Mouse (Mus musculus) heart, embryonic 14.5 days (tissue): ENCODE data around the gene Akap2. TPM values are rescaled to one million over a fixed set of nuclear protein-coding genes. Genes with fewer than 3 reads are reported as not detected.

ENCODE experiments used
- ATAC-seq: fragments of 200-750 bp; cut with Nextera tagmentation; 2 replicates; pipeline ENCODE4 v1.8.0; 2017; ENCODE audit warnings: low read depth, moderate TSS enrichment; ENCODE audit not compliant: insufficient number of reproducible peaks, insufficient read depth, low FRiP score
- H3K27ac ChIP-seq, 2 experiments: fragments of 200-500 bp in 1 of 2; fragments of 300-500 bp in 1 of 2; sonication (generic) in 1 of 2; replicated peaks in 1 of 2; 2 replicates each; pipeline ENCODE4 v1.5.1; 2012 to 2014; ENCODE audit warnings: low read depth in 2 of 2, low read length in 2 of 2, control low read depth in 1 of 2, mild to moderate bottlenecking in 1 of 2, mixed read lengths in 1 of 2; ENCODE audit not compliant: control insufficient read depth in 1 of 2, insufficient read depth in 1 of 2
- H3K27me3 ChIP-seq: fragments of 300-500 bp; sonication (generic); 2 replicates; pipeline ENCODE4 v1.6.1; 2014; ENCODE audit warnings: mild to moderate bottlenecking, low read length, control low read depth; ENCODE audit not compliant: control insufficient read depth, insufficient read depth
- H3K36me3 ChIP-seq: fragments of 300-500 bp; sonication (generic); 2 replicates; pipeline ENCODE4 v1.6.1; 2014; ENCODE audit warnings: mild to moderate bottlenecking, control low read depth, low read length, mixed read lengths; ENCODE audit not compliant: control insufficient read depth, insufficient read depth
- H3K4me1 ChIP-seq, 2 experiments: fragments of 200-500 bp in 1 of 2; fragments of 300-500 bp in 1 of 2; sonication (generic) in 1 of 2; 2 replicates each; pipeline ENCODE4 v1.6.1; 2012 to 2014; ENCODE audit warnings: low read length in 2 of 2, control low read depth in 1 of 2, mixed read lengths in 1 of 2; ENCODE audit not compliant: control insufficient read depth in 2 of 2, insufficient read depth in 2 of 2
- H3K4me2 ChIP-seq: fragments of 300-500 bp; sonication (generic); 2 replicates; pipeline ENCODE4 v1.6.1; 2014; ENCODE audit warnings: mild to moderate bottlenecking, low read length
- H3K4me3 ChIP-seq, 2 experiments: fragments of 200-500 bp in 1 of 2; fragments of 300-500 bp in 1 of 2; sonication (generic) in 1 of 2; 2 replicates each; pipeline ENCODE4 v1.5.1; 2012 to 2014; ENCODE audit warnings: low read length in 2 of 2, mild to moderate bottlenecking in 2 of 2, control low read depth in 1 of 2, low read depth in 1 of 2, moderate library complexity in 1 of 2; ENCODE audit not compliant: control insufficient read depth in 1 of 2, insufficient read depth in 1 of 2
- H3K9ac ChIP-seq: fragments of 300-500 bp; sonication (generic); 2 replicates; pipeline ENCODE4 v1.6.1; 2014; ENCODE audit warnings: mild to moderate bottlenecking, low read length
- H3K9me3 ChIP-seq: fragments of 300-500 bp; sonication (generic); 2 replicates; pipeline ENCODE4 v1.6.1; 2016; ENCODE audit warnings: low read length, control low read depth; ENCODE audit not compliant: control insufficient read depth
- WGBS: fragments of 180-500 bp; shearing (Covaris S2); extraction: QIAGEN DNeasy Blood & Tissue Kit; methylation state at CpG from one replicate; pipeline ENCODE4 v1.1.7; 2014; 5-methylcytosine and 5-hydroxymethylcytosine counted together
- polyA plus RNA-seq: library from polyadenylated mRNA; unstranded; fragments of >200 nt; fragmentation: Nextera tagmentation; extraction: Ambion mirVana; gene quantifications from 2 replicates; pipeline ENCODE4 v1.2.1, GENCODE M21; 2014

Gene Akap2
- polyA plus RNA-seq, 1 experiment from 2014 or later = 52.0 TPM

DNA sequence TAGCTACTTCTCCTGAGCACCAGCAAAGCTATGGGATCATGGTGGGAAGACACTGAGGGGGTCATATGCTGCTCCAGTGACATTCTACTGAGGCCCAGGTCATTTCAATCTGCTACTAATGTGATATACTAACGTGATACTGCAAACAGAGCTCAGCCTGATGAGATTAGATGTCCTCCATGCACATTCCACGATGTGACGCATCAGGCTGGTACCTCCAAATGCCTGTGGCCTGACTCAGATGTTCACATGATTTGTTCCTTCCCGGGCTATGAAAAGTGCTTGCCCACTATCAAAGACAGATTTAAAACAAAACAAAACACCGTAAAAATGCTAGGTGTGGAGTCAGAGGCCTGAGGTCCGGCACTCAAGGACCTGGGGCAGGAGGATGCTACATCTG lies 87.4 kb downstream of the Akap2 start:
- H3K27ac ChIP-seq = peak overlapping the region; percentile 20 to 41; a peak in 1 of 4 replicates
- 20% methylated on average over 6 of the region's 6 CpGs for WGBS
- ATAC-seq = no peak

DNA sequence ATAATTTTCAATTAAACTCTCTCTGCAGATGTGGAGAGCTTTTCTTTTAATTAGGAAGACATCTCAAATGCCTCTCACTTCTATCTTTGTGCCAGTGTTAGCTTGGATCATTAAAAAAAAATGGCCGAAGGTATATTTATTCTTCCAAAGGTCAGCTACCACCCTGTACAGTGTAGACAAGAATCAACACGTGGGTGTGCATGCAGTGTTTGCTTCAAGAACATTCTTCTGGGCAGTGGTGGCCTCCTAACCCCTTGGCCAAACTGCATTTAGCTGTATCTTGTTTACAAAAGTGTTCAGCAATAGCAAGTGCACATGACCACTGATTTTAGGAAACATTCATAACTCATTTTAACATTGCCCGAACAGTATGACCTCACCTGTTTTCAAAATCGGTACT lies 92.0 kb downstream of the Akap2 start:
- H3K4me2 ChIP-seq = no peak overlapping the region
- no peaks in the 10 kb centered on the region for H3K9me3 ChIP-seq
- H3K4me3 ChIP-seq = no peak overlapping the region
- H3K4me1 ChIP-seq = peaks cover 19 to 34% of the 10 kb centered on the region in 2 experiments
- WGBS = 77% methylated on average over 4 of the region's 4 CpGs
- ATAC-seq = no peak
- 0 out of 2 replicates have a peak, but pooled peaks cover 8% of the 10 kb centered on the region for H3K36me3 ChIP-seq
- H3K27ac ChIP-seq = no peak overlapping the region
- H3K9ac ChIP-seq = no peak overlapping the region
- H3K27me3 ChIP-seq = no peaks in the 10 kb centered on the region

More for the DNA sequence above, 87.4 kb downstream of the Akap2 start:
- 0 out of 2 replicates have a peak, but pooled peaks cover 12% of the 10 kb centered on the region for H3K36me3 ChIP-seq
- H3K4me3 ChIP-seq = no peak overlapping the region
- no peak overlapping the region for H3K9ac ChIP-seq
- no peaks in the 10 kb centered on the region for H3K9me3 ChIP-seq
- no peaks in the 10 kb centered on the region for H3K27me3 ChIP-seq
- peaks cover 14 to 29% of the 10 kb centered on the region in 2 experiments for H3K4me1 ChIP-seq
- no peak overlapping the region for H3K4me2 ChIP-seq

DNA sequence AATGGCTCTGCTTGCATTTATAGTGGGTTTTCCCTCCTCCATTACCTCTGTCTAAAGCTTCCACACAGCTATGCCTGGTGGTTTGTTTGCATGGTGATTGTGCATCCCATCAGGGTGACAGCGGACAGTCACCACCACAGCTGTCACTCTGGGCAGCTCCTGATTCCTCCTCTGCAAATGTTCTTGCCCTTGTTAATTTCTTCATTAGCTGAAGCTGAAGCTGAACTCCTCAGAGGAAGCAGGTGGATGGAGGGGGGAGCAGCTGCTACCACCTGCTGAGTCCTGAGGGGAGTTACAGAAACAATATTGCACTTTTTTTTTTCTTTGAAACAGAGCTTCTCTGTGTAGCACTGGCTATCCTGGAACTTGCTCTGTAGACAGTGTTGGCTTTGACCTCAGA lies 94.6 kb downstream of the Akap2 start:
- WGBS = 74% methylated on average over 1 of the region's 1 CpGs
- ATAC-seq = no peak
- Histone ChIP-seq H3K4me1 (peaks cover 13 to 29% of the 10 kb centered on the region in 2 experiments), H3K9me3 (no peaks in the 10 kb centered on the region), H3K4me3 (no peak overlapping the region), H3K27me3 (no peaks in the 10 kb centered on the region), H3K27ac (peak overlapping the region; percentile 87 to 95), H3K36me3 (0 out of 2 replicates have a peak, but pooled peaks cover 14% of the 10 kb centered on the region), H3K9ac (no peak overlapping the region), H3K4me2 (no peak overlapping the region)

- Histone ChIP-seq H3K36me3 (0 out of 2 replicates have a peak, but pooled peaks cover 9% of the 10 kb centered on the region), H3K9me3 (no peaks in the 10 kb centered on the region), H3K4me3 (no peak overlapping the region), H3K9ac (no peak overlapping the region), H3K4me2 (peak overlapping the region; percentile 7), H3K27me3 (no peaks in the 10 kb centered on the region), H3K27ac (peak overlapping the region; percentile 87 to 95), H3K4me1 (peaks cover 13 to 29% of the 10 kb centered on the region in 2 experiments)
- ATAC-seq = peak; percentile 91
- WGBS = 12% methylated on average over 7 of the region's 7 CpGs
These were observed 95.6 kb downstream of the Akap2 start for GRCm38 (mm10) chr4:57812916-57813575.

GRCm38 (mm10) chr4:57813576-57813945 lies 96.1 kb downstream of the Akap2 start:
- 68% methylated on average over 4 of the region's 4 CpGs for WGBS
- no peaks in the 10 kb centered on the region for H3K27me3 ChIP-seq
- no peaks in the 10 kb centered on the region for H3K9me3 ChIP-seq
- peak overlapping the region; percentile 87 to 95 for H3K27ac ChIP-seq
- no peak overlapping the region for H3K9ac ChIP-seq
- H3K36me3 ChIP-seq = 0 out of 2 replicates have a peak, but pooled peaks cover 9% of the 10 kb centered on the region
- H3K4me2 ChIP-seq = peak overlapping the region; percentile 7; the same call in 1 of the 2 replicates
- H3K4me1 ChIP-seq = peaks cover 13 to 29% of the 10 kb centered on the region in 2 experiments
- no peak overlapping the region for H3K4me3 ChIP-seq
- ATAC-seq = no peak

GRCm38 (mm10) chr4:57815355-57815754 lies 97.9 kb downstream of the Akap2 start:
- H3K27me3 ChIP-seq = no peaks in the 10 kb centered on the region
- peaks cover 13 to 23% of the 10 kb centered on the region in 2 experiments for H3K4me1 ChIP-seq
- no peaks in the 10 kb centered on the region for H3K9me3 ChIP-seq
- no peak overlapping the region for H3K4me3 ChIP-seq
- ATAC-seq = no peak
- WGBS = 81% methylated on average over 2 of the region's 2 CpGs
- no peak overlapping the region for H3K27ac ChIP-seq
- 0 out of 2 replicates have a peak, but pooled peaks cover 6% of the 10 kb centered on the region for H3K36me3 ChIP-seq
- no peak overlapping the region for H3K4me2 ChIP-seq
- H3K9ac ChIP-seq = no peak overlapping the region

- no peaks in the 10 kb centered on the region for H3K27me3 ChIP-seq
- WGBS = 91% methylated on average over 8 of the region's 8 CpGs
- no peak overlapping the region for H3K4me2 ChIP-seq
- H3K4me1 ChIP-seq = peaks cover 17 to 30% of the 10 kb centered on the region in 2 experiments
- ATAC-seq = no peak
- no peak overlapping the region for H3K27ac ChIP-seq
- H3K9ac ChIP-seq = no peak overlapping the region
- peaks cover 9% of the 10 kb centered on the region; the same call in 1 of the 2 replicates for H3K36me3 ChIP-seq
- H3K9me3 ChIP-seq = no peaks in the 10 kb centered on the region
- no peak overlapping the region for H3K4me3 ChIP-seq
These were observed 98.7 kb downstream of the Akap2 start for GRCm38 (mm10) chr4:57816146-57816545.
